9 mouse cellular contexts compared by ENCODE assay signal in genomic region chr5:134965473-134965851, GRCm38 (mm10). TPM values are rescaled to one million over a fixed set of nuclear protein-coding genes. Genes with fewer than 3 reads are reported as not detected.
DNase-seq lines count a peak whose midpoint lies in the region; ATAC-seq and TF ChIP-seq lines count a peak whose summit lies in the region.
"Had no signal": no experiment of that assay in that cellular context is flagged by ENCODE, and none has a peak within 500 bp of the region (broad histone marks: within the 10 kb centered on the region; RNA-seq: fewer than 3 reads in every experiment).

No protein-coding gene starts in this region.

- TF ChIP-seq POLR2A in CH12.LX (IDR thresholded peaks at IDR 0.05; ENCODE audit: low read depth, low read length), result no peak
- no peak for TF ChIP-seq POLR2A in brain, embryonic 14.5 days (IDR thresholded peaks at IDR 0.05; ENCODE audit: borderline replicate concordance, extremely low read depth, insufficient read depth, insufficient read length, poor library complexity, severe bottlenecking)

- peak overlapping the region; percentile 15; the same call in 1 of the 2 replicates for H3K9ac ChIP-seq in CH12.LX (ENCODE audit: insufficient read depth, low read depth)
- peak overlapping the region; percentile 25; the same call in 1 of the 2 replicates for H3K9ac ChIP-seq in heart, embryonic 15.5 days
- peak overlapping the region; percentile 34; the same call in 1 of the 2 replicates for H3K9ac ChIP-seq in liver, embryonic 11.5 days (ENCODE audit: low read depth, low read length)
- H3K9ac ChIP-seq in stomach, postnatal 0 days (ENCODE audit: low read length), result no peak overlapping the region

- peak; percentile 76 for DNase-seq in CH12.LX (ENCODE audit: extremely low read depth)
- peak; percentile 84 for DNase-seq in brain, embryonic 14.5 days (ENCODE audit: low read depth)
- DNase-seq in kidney, postnatal 10 days, result peak; percentile 89
- DNase-seq in liver, embryonic 11.5 days (ENCODE audit: low spot score), result no peak
- peak; percentile 89 for DNase-seq in naive thymus-derived CD4-positive, alpha-beta T cell, adult 2 months (ENCODE audit: low read depth)
- peak; percentile 77 for DNase-seq in stomach, postnatal 0 days (ENCODE audit: low spot score)

- H3K27ac ChIP-seq in CH12.LX (ENCODE audit: insufficient read depth, low read depth), result no peak overlapping the region
- no peak overlapping the region for H3K27ac ChIP-seq in heart, embryonic 15.5 days
- H3K27ac ChIP-seq in liver, embryonic 11.5 days (ENCODE audit: low read depth, low read length), result no peak overlapping the region
- no peak overlapping the region for H3K27ac ChIP-seq in stomach, postnatal 0 days (replicated peaks)

- peaks cover 28% of the 10 kb centered on the region for H3K27me3 ChIP-seq in CH12.LX (replicated peaks)
- H3K27me3 ChIP-seq in heart, embryonic 15.5 days, result peaks cover 10% of the 10 kb centered on the region
- H3K27me3 ChIP-seq in liver, embryonic 11.5 days (replicated peaks; ENCODE audit: control insufficient read depth, insufficient read depth, low read length), result no peaks in the 10 kb centered on the region
- H3K27me3 ChIP-seq in stomach, postnatal 0 days (ENCODE audit: control insufficient read depth, insufficient read depth, low read length), result no peaks in the 10 kb centered on the region

- ATAC-seq in erythroblast, adult 5-6 weeks (replicated peaks; ENCODE audit: low FRiP score, poor library complexity, severe bottlenecking), result peak; percentile 82
- ATAC-seq in heart, embryonic 15.5 days (replicated peaks; ENCODE audit: insufficient number of reproducible peaks, insufficient read depth, low FRiP score, low read depth), result no peak; the same call in 1 of the 2 replicates
- peak; percentile 56 for ATAC-seq in liver, embryonic 11.5 days (replicated peaks; ENCODE audit: low FRiP score)
- ATAC-seq in stomach, postnatal 0 days (ENCODE audit: low FRiP score, low TSS enrichment), result peak; percentile 63; the same call in 1 of the 2 replicates

- H3K9me3 ChIP-seq in CH12.LX (replicated peaks; ENCODE audit: low read length), result no peaks in the 10 kb centered on the region
- H3K9me3 ChIP-seq in heart, embryonic 15.5 days (replicated peaks), result no peaks in the 10 kb centered on the region
- no peaks in the 10 kb centered on the region for H3K9me3 ChIP-seq in liver, embryonic 11.5 days (ENCODE audit: control insufficient read depth, low read length)
- no peaks in the 10 kb centered on the region for H3K9me3 ChIP-seq in stomach, postnatal 0 days (ENCODE audit: control insufficient read depth, low read length)

- no peaks in the 10 kb centered on the region for H3K79me2 ChIP-seq in CH12.LX (replicated peaks; ENCODE audit: control insufficient read depth, extremely low read depth, insufficient read depth, poor library complexity, severe bottlenecking)

- dilution Hi-C loops in CH12.LX (cut with MboI; ENCODE audit: extremely low pct_ligation_motif_present, extremely low pct_unique_long_range_greater_than_20kb, low sequenced_read_pairs), result no loop called here

- in situ Hi-C loops in CH12.LX (cut with MboI; ENCODE audit: low pct_ligation_motif_present, low pct_unique_long_range_greater_than_20kb, low sequenced_read_pairs), result no loop called here

- no peak overlapping the region for H3K4me3 ChIP-seq in CH12.LX (replicated peaks in 1 of 3; ENCODE audit: low read depth in 2 of 3, low read length in 2 of 3, poor library complexity in 1 of 3)
- H3K4me3 ChIP-seq in heart, embryonic 15.5 days, result peak overlapping the region; percentile 33
- peak overlapping the region; percentile 49 for H3K4me3 ChIP-seq in liver, embryonic 11.5 days (ENCODE audit: low read depth, low read length)
- no peak overlapping the region for H3K4me3 ChIP-seq in stomach, postnatal 0 days (ENCODE audit: low read depth, low read length)

- TF ChIP-seq RAD21 in CH12.LX (IDR thresholded peaks at IDR 0.05; ENCODE audit: low read depth, low read length), result peak; percentile 82

- no peaks in the 10 kb centered on the region for H3K36me3 ChIP-seq in CH12.LX (replicated peaks in 1 of 2; ENCODE audit: control insufficient read depth in 1 of 2, insufficient read depth in 1 of 2, low read length in 1 of 2)
- no peaks in the 10 kb centered on the region for H3K36me3 ChIP-seq in heart, embryonic 15.5 days
- H3K36me3 ChIP-seq in liver, embryonic 11.5 days (ENCODE audit: control insufficient read depth, insufficient read depth, low read length), result no peaks in the 10 kb centered on the region
- no peaks in the 10 kb centered on the region for H3K36me3 ChIP-seq in stomach, postnatal 0 days (ENCODE audit: control insufficient read depth, insufficient read depth, low read length)

- H3K4me2 ChIP-seq in CH12.LX (ENCODE audit: insufficient read depth, low read depth, poor library complexity, severe bottlenecking), result peak overlapping the region; percentile 91
- H3K4me2 ChIP-seq in heart, embryonic 15.5 days, result peak overlapping the region; percentile 63
- peak overlapping the region; percentile 90 for H3K4me2 ChIP-seq in liver, embryonic 11.5 days
- H3K4me2 ChIP-seq in stomach, postnatal 0 days (replicated peaks; ENCODE audit: low read depth), result peak overlapping the region; percentile 58

- no peak for TF ChIP-seq EP300 in CH12.LX (IDR thresholded peaks at IDR 0.05; ENCODE audit: low read length)
- no peak for TF ChIP-seq EP300 in stomach, postnatal 0 days (optimal IDR thresholded peaks at IDR 0.05)

- WGBS in heart, embryonic 15.5 days, result 6% methylated on average over 10 of the region's 10 CpGs
- 6% methylated on average over 10 of the region's 10 CpGs for WGBS in liver, embryonic 11.5 days
- WGBS in stomach, postnatal 0 days, result 6% methylated on average over 10 of the region's 10 CpGs

- TF ChIP-seq CTCF in CH12.LX (conservative IDR thresholded peaks at IDR 0.05 in 1 of 2, IDR thresholded peaks at IDR 0.05 in 1 of 2; ENCODE audit: low read depth in 2 of 2, low read length in 2 of 2), result peak; percentile 63 to 94
- TF ChIP-seq CTCF in brain, embryonic 14.5 days (IDR thresholded peaks at IDR 0.05; ENCODE audit: borderline replicate concordance, extremely low read depth, insufficient read depth, insufficient read length), result peak; percentile 82; the same call in 1 of the 2 replicates
- peak; percentile 92 for TF ChIP-seq CTCF in stomach, postnatal 0 days (IDR thresholded peaks at IDR 0.05; ENCODE audit: low read depth)

- H3K4me1 ChIP-seq in CH12.LX (ENCODE audit: control insufficient read depth in 1 of 2, insufficient read depth in 2 of 2), result peaks cover 0 to 33% of the 10 kb centered on the region in 2 experiments; a peak in 2 of 4 replicates
- H3K4me1 ChIP-seq in heart, embryonic 15.5 days (replicated peaks), result peaks cover 14% of the 10 kb centered on the region
- peaks cover 5% of the 10 kb centered on the region for H3K4me1 ChIP-seq in liver, embryonic 11.5 days (replicated peaks; ENCODE audit: control insufficient read depth, insufficient read depth, low read length)
- H3K4me1 ChIP-seq in stomach, postnatal 0 days (replicated peaks; ENCODE audit: control insufficient read depth, insufficient read depth), result no peaks in the 10 kb centered on the region

RNA-seq across cellular contexts. Expression of gene Cldn4, which starts 18.7 kb away (rescaled TPM):
- total RNA-seq in CH12.LX (2012; rRNA removed) (0.08 TPM in 1 of 2 replicates, not detected in the other), CH12.LX (2014; rRNA removed) (0.16 and 0.51 TPM in 2 replicates)
- polyA plus RNA-seq in CH12.LX (2012; ENCODE audit: insufficient read length, low read depth), result 0.17 and 0.31 TPM in 2 replicates
- polyA plus RNA-seq in brain, embryonic 14.5 days (2012; rRNA removed), result 3.2 and 3.5 TPM in 2 replicates
- not detected in 2 replicates for total RNA-seq in erythroblast, adult 5-6 weeks (2015; ENCODE audit: low replicate concordance)
- not detected in 2 replicates for total RNA-seq in erythroblast, adult 5-6 weeks (2017; ENCODE audit: low replicate concordance)
- polyA plus RNA-seq in heart, embryonic 15.5 days (2015; fragmentation: Nextera tagmentation; extraction: Ambion mirVana), result 1.1 and 4.2 TPM in 2 replicates
- polyA plus RNA-seq in liver, embryonic 11.5 days (2014; fragmentation: Nextera tagmentation; extraction: Ambion mirVana), result 3.1 and 3.7 TPM in 2 replicates
- 43.8 and 51.6 TPM in 2 replicates for polyA plus RNA-seq in stomach, postnatal 0 days (2015; fragmentation: Nextera tagmentation; extraction: Ambion mirVana)
- total RNA-seq: gastrocnemius, postnatal 36 days had no signal

RNA-seq across cellular contexts. Expression of gene Cldn3, which starts 20.6 kb away (rescaled TPM):
- total RNA-seq in CH12.LX (2012; rRNA removed) (not detected in 2 replicates), CH12.LX (2014; rRNA removed) (not detected in 2 replicates)
- polyA plus RNA-seq in CH12.LX (2012; ENCODE audit: insufficient read length, low read depth), result not detected in 2 replicates
- polyA plus RNA-seq in brain, embryonic 14.5 days (2012; rRNA removed), result 2.8 and 4.7 TPM in 2 replicates
- not detected in 2 replicates for total RNA-seq in erythroblast, adult 5-6 weeks (2015; ENCODE audit: low replicate concordance)
- total RNA-seq in erythroblast, adult 5-6 weeks (2017; ENCODE audit: low replicate concordance), result not detected in 2 replicates
- polyA plus RNA-seq in heart, embryonic 15.5 days (2015; fragmentation: Nextera tagmentation; extraction: Ambion mirVana), result 7.7 and 18.1 TPM in 2 replicates
- 2.0 and 2.2 TPM in 2 replicates for polyA plus RNA-seq in liver, embryonic 11.5 days (2014; fragmentation: Nextera tagmentation; extraction: Ambion mirVana)
- polyA plus RNA-seq in stomach, postnatal 0 days (2015; fragmentation: Nextera tagmentation; extraction: Ambion mirVana), result 15.4 and 16.2 TPM in 2 replicates
- total RNA-seq: gastrocnemius, postnatal 36 days had no signal

RNA-seq across cellular contexts. Expression of gene Mettl27, which starts 33.3 kb away (rescaled TPM):
- 1.7 and 1.9 TPM in 2 replicates for total RNA-seq in CH12.LX (2012; rRNA removed)
- 0.93 and 1.3 TPM in 2 replicates for total RNA-seq in CH12.LX (2014; rRNA removed)
- 0.30 and 0.73 TPM in 2 replicates for polyA plus RNA-seq in CH12.LX (2012; ENCODE audit: insufficient read length, low read depth)
- 5.6 and 6.9 TPM in 2 replicates for polyA plus RNA-seq in brain, embryonic 14.5 days (2012; rRNA removed)
- 70.4 and 120 TPM in 2 replicates for total RNA-seq in erythroblast, adult 5-6 weeks (2015; ENCODE audit: low replicate concordance)
- 62.4 and 85.2 TPM in 2 replicates for total RNA-seq in erythroblast, adult 5-6 weeks (2017; ENCODE audit: low replicate concordance)
- polyA plus RNA-seq in heart, embryonic 15.5 days (2015; fragmentation: Nextera tagmentation; extraction: Ambion mirVana), result 6.6 and 11.7 TPM in 2 replicates
- polyA plus RNA-seq in liver, embryonic 11.5 days (2014; fragmentation: Nextera tagmentation; extraction: Ambion mirVana), result 9.1 and 11.4 TPM in 2 replicates
- polyA plus RNA-seq in stomach, postnatal 0 days (2015; fragmentation: Nextera tagmentation; extraction: Ambion mirVana), result 9.4 and 10.2 TPM in 2 replicates

RNA-seq across cellular contexts. Expression of gene Abhd11, which starts 43.5 kb away (rescaled TPM):
- 36.0 and 37.1 TPM in 2 replicates for total RNA-seq in CH12.LX (2012; rRNA removed)
- total RNA-seq in CH12.LX (2014; rRNA removed), result 31.2 and 36.6 TPM in 2 replicates
- polyA plus RNA-seq in CH12.LX (2012; ENCODE audit: insufficient read length, low read depth), result 29.2 and 32.1 TPM in 2 replicates
- 65.6 and 94.1 TPM in 2 replicates for polyA plus RNA-seq in brain, embryonic 14.5 days (2012; rRNA removed)
- total RNA-seq in erythroblast, adult 5-6 weeks (2015; ENCODE audit: low replicate concordance), result 4.6 and 19.0 TPM in 2 replicates
- total RNA-seq in erythroblast, adult 5-6 weeks (2017; ENCODE audit: low replicate concordance), result 11.6 and 17.5 TPM in 2 replicates
- polyA plus RNA-seq in heart, embryonic 15.5 days (2015; fragmentation: Nextera tagmentation; extraction: Ambion mirVana), result 70.0 and 74.5 TPM in 2 replicates
- 64.9 and 71.1 TPM in 2 replicates for polyA plus RNA-seq in liver, embryonic 11.5 days (2014; fragmentation: Nextera tagmentation; extraction: Ambion mirVana)
- 56.5 and 64.0 TPM in 2 replicates for polyA plus RNA-seq in stomach, postnatal 0 days (2015; fragmentation: Nextera tagmentation; extraction: Ambion mirVana)

RNA-seq across cellular contexts. Expression of gene Cldn13, which starts 50.1 kb away (rescaled TPM):
- total RNA-seq in CH12.LX (2012; rRNA removed) (not detected in 2 replicates), CH12.LX (2014; rRNA removed) (not detected in 2 replicates)
- polyA plus RNA-seq in CH12.LX (2012; ENCODE audit: insufficient read length, low read depth), result not detected in 2 replicates
- polyA plus RNA-seq in brain, embryonic 14.5 days (2012; rRNA removed), result 0.10 TPM in 1 of 2 replicates, not detected in the other
- total RNA-seq in erythroblast, adult 5-6 weeks (2015; ENCODE audit: low replicate concordance), result 411 and 506 TPM in 2 replicates
- 369 and 379 TPM in 2 replicates for total RNA-seq in erythroblast, adult 5-6 weeks (2017; ENCODE audit: low replicate concordance)
- 0.43 and 1.9 TPM in 2 replicates for polyA plus RNA-seq in heart, embryonic 15.5 days (2015; fragmentation: Nextera tagmentation; extraction: Ambion mirVana)
- 115 and 120 TPM in 2 replicates for polyA plus RNA-seq in liver, embryonic 11.5 days (2014; fragmentation: Nextera tagmentation; extraction: Ambion mirVana)
- 0.24 and 0.29 TPM in 2 replicates for polyA plus RNA-seq in stomach, postnatal 0 days (2015; fragmentation: Nextera tagmentation; extraction: Ambion mirVana)
- total RNA-seq: gastrocnemius, postnatal 36 days had no signal

Comparison
In these comparisons a context has a peak if more than half of its experiments do, and no peak if none do; other contexts are left out.
1. H3K4me3 ChIP-seq: peak in heart, embryonic 15.5 days (single experiment) and liver, embryonic 11.5 days (single experiment); none in CH12.LX (0 of 3) and stomach, postnatal 0 days (single experiment).
2. Peak in every context shown above with its lines, with median percentiles within 50 percentile points of each other: H3K4me2 ChIP-seq and CTCF ChIP-seq.